Mouse (Mus musculus) cerebellum, adult 2 months (tissue): ENCODE data around the gene Anapc16.

Experiments used
- CTCF ChIP-seq: fragments of 200-500 bp; IDR thresholded peaks from 2 replicates; pipeline ENCODE4 v1.5.1; 2011; ENCODE audit warnings: low read depth, mild to moderate bottlenecking, control low read depth, low read length, moderate library complexity, borderline replicate concordance; ENCODE audit not compliant: insufficient read depth
- POLR2A ChIP-seq: fragments of 200-500 bp; IDR thresholded peaks from 2 replicates; pipeline ENCODE4 v1.6.1; 2011; ENCODE audit warnings: low read length, control low read depth, borderline replicate concordance; ENCODE audit not compliant: insufficient read depth

GRCm38 (mm10) chr10:59970450-59971062 lies 32.4 kb downstream of the Anapc16 start:
- no peak for TF ChIP-seq CTCF
- no peak for TF ChIP-seq POLR2A
